ENCODE assay signal across 19 mouse cellular contexts in genomic region chr2:13268681-13269293, GRCm38 (mm10). TPM values are rescaled to one million over a fixed set of nuclear protein-coding genes. Genes with fewer than 3 reads are reported as not detected.
DNase-seq lines count a peak whose midpoint lies in the region; ATAC-seq lines count a peak whose summit lies in the region.
"Had no signal": no experiment of that assay in that cellular context is flagged by ENCODE, and none has a peak within 500 bp of the region (broad histone marks: within the 10 kb centered on the region; RNA-seq: fewer than 3 reads in every experiment).

No protein-coding gene starts in this region.

- H3K9ac ChIP-seq in heart, embryonic 13.5 days = no peak overlapping the region
- H3K9ac ChIP-seq in heart, embryonic 11.5 days (ENCODE audit: low read depth, low read length) = no peak overlapping the region
- H3K9ac ChIP-seq in liver, embryonic 15.5 days = no peak overlapping the region
- H3K9ac ChIP-seq: forebrain, embryonic 13.5 days; forebrain, postnatal 0 days; hindbrain, embryonic 15.5 days had no signal

- peak overlapping the region; percentile 28; the same call in 1 of the 2 replicates for H3K27ac ChIP-seq in heart, embryonic 13.5 days (replicated peaks)
- no peak overlapping the region for H3K27ac ChIP-seq in heart, embryonic 11.5 days (ENCODE audit: low read depth, low read length)
- H3K27ac ChIP-seq in liver, embryonic 15.5 days (replicated peaks) = no peak overlapping the region
- H3K27ac ChIP-seq: embryonic facial prominence, embryonic 10.5 days; forebrain, embryonic 13.5 days; hindbrain, embryonic 15.5 days had no signal

- peaks cover 46% of the 10 kb centered on the region for H3K4me1 ChIP-seq in heart, embryonic 13.5 days
- 0 out of 2 replicates have a peak, but pooled peaks cover 3% of the 10 kb centered on the region for H3K4me1 ChIP-seq in heart, embryonic 11.5 days (ENCODE audit: control insufficient read depth, insufficient read depth, low read length)
- peaks cover 40% of the 10 kb centered on the region for H3K4me1 ChIP-seq in liver, embryonic 15.5 days (replicated peaks)

- H3K27me3 ChIP-seq in heart, embryonic 13.5 days (replicated peaks) = no peaks in the 10 kb centered on the region
- H3K27me3 ChIP-seq in heart, embryonic 11.5 days (ENCODE audit: control insufficient read depth, insufficient read depth, low read length) = no peaks in the 10 kb centered on the region
- no peaks in the 10 kb centered on the region for H3K27me3 ChIP-seq in liver, embryonic 15.5 days
- H3K27me3 ChIP-seq: CH12.LX; forebrain, embryonic 13.5 days; hindbrain, embryonic 15.5 days had no signal

- H3K4me3 ChIP-seq in heart, embryonic 13.5 days = no peak overlapping the region
- no peak overlapping the region for H3K4me3 ChIP-seq in heart, embryonic 11.5 days (ENCODE audit: low read depth, low read length)
- no peak overlapping the region for H3K4me3 ChIP-seq in liver, embryonic 15.5 days (replicated peaks)
- H3K4me3 ChIP-seq: embryonic facial prominence, embryonic 10.5 days; forebrain, embryonic 13.5 days; hindbrain, embryonic 15.5 days had no signal

- H3K9me3 ChIP-seq in heart, embryonic 13.5 days = no peaks in the 10 kb centered on the region
- H3K9me3 ChIP-seq in heart, embryonic 11.5 days (replicated peaks; ENCODE audit: control insufficient read depth, low read length) = no peaks in the 10 kb centered on the region
- H3K9me3 ChIP-seq in liver, embryonic 15.5 days (replicated peaks) = no peaks in the 10 kb centered on the region
- H3K9me3 ChIP-seq: embryonic facial prominence, embryonic 10.5 days; forebrain, embryonic 13.5 days; hindbrain, embryonic 15.5 days had no signal

- peak; percentile 64 for DNase-seq in 416B (ENCODE audit: low read depth)
- no peak for DNase-seq in cerebellum, postnatal 4 days (ENCODE audit: low spot score in 2 of 2)
- no peak for DNase-seq in embryo, embryonic 10.5 days (ENCODE audit: low spot score)
- DNase-seq in thymus, postnatal 14 days = no peak
- DNase-seq: adrenal gland, adult 8-10 months; adrenal gland, postnatal 36 days; cerebellum, adult 2 months; cerebellum, postnatal 10 days; forebrain, postnatal 0 days; gastrocnemius, postnatal 14 days; heart, postnatal 36 days had no signal

- peak overlapping the region; percentile 1; the same call in 1 of the 2 replicates for H3K4me2 ChIP-seq in heart, embryonic 13.5 days
- no peak overlapping the region for H3K4me2 ChIP-seq in heart, embryonic 11.5 days
- H3K4me2 ChIP-seq in liver, embryonic 15.5 days = 0 out of 2 replicates have a peak overlapping the region, but pooled peaks have one; percentile 1
- H3K4me2 ChIP-seq: forebrain, embryonic 13.5 days; hindbrain, embryonic 15.5 days had no signal

- peaks cover 31% of the 10 kb centered on the region for H3K36me3 ChIP-seq in heart, embryonic 13.5 days
- no peaks in the 10 kb centered on the region for H3K36me3 ChIP-seq in heart, embryonic 11.5 days (ENCODE audit: control insufficient read depth, insufficient read depth, low read length)
- H3K36me3 ChIP-seq in liver, embryonic 15.5 days (replicated peaks) = peaks cover 4% of the 10 kb centered on the region; the same call in 1 of the 2 replicates
- H3K36me3 ChIP-seq: embryonic facial prominence, embryonic 10.5 days; hindbrain, embryonic 15.5 days had no signal

- ATAC-seq in heart, embryonic 13.5 days (ENCODE audit: extremely low read depth, insufficient number of reproducible peaks, low FRiP score, low TSS enrichment) = no peak
- ATAC-seq in heart, embryonic 11.5 days (replicated peaks; ENCODE audit: insufficient number of reproducible peaks, low FRiP score, low TSS enrichment) = no peak
- peak; percentile 19 for ATAC-seq in common myeloid progenitor, adult 5-6 weeks (replicated peaks; ENCODE audit: low read depth, poor library complexity, severe bottlenecking)
- no peak for ATAC-seq in liver, embryonic 15.5 days (ENCODE audit: insufficient read depth)
- ATAC-seq: forebrain, embryonic 13.5 days; forebrain, postnatal 0 days had no signal

- WGBS in heart, embryonic 13.5 days = 87% methylated on average over 4 of the region's 4 CpGs
- WGBS in heart, embryonic 11.5 days (ENCODE audit: insufficient replicate concordance) = 86% methylated on average over 4 of the region's 4 CpGs
- 41% methylated on average over 4 of the region's 4 CpGs for WGBS in liver, embryonic 15.5 days (ENCODE audit: insufficient replicate concordance)

RNA-seq across cellular contexts. Expression of gene Rsu1, which starts 2.4 kb away (rescaled TPM):
- 134 and 142 TPM in 2 replicates for polyA plus RNA-seq in heart, embryonic 13.5 days (2015; fragmentation: Nextera tagmentation; extraction: Ambion mirVana)
- polyA plus RNA-seq in heart, embryonic 11.5 days (2014; fragmentation: Nextera tagmentation; extraction: Ambion mirVana) = 142 and 147 TPM in 2 replicates
- total RNA-seq in common myeloid progenitor, adult 5-6 weeks (2017) = 137 and 143 TPM in 2 replicates
- polyA plus RNA-seq in liver, embryonic 15.5 days (2015; fragmentation: Nextera tagmentation; extraction: Ambion mirVana) = 52.5 and 55.2 TPM in 2 replicates
